Mouse (Mus musculus): ENCODE data around the gene Dlgap1.

Gene Dlgap1

DNA sequence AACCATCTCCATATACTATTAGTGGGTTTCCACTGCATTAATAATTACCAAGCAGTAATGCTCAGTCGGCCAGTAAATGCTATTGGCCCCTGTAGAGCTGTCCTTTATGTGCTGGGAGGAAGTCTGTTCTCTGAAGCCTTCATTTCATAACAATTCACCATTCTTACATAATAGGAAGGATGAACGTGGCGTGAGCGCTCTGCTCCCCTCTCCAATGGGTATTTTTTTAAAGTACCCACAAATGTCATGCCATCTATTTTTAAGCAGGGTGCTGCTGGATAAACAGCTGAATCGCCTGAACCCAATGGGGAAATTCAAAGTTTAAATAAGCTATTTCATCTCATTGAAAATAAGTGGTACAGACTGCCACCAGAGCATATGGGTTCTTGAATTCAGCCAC lies 602.0 kb downstream of the Dlgap1 start:
- no peak for TF ChIP-seq GATA4 (IDR thresholded peaks at IDR 0.05; ENCODE audit: insufficient replicate concordance, low read length)

DNA sequence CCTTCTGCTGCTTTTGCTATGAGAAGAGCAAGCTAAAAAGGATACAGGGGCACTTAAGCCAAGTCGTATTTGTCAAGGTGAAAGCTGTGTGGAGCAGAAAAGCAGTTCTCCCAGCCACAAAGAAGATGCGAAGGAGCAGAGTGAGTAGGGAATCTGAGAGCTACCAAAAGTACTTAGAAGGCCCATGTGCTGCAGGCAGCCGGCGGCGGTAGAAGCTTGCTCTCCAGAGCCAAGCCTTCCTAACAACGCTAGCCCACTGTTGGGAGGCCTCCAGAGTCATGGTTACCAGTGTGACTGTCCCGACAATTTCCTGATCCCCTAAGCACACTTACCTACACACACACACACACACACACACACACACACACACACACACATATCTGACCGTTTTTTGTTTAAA lies 614.2 kb downstream of the Dlgap1 start:
- no peak for TF ChIP-seq GATA4 (IDR thresholded peaks at IDR 0.05; ENCODE audit: insufficient replicate concordance, low read length)

DNA sequence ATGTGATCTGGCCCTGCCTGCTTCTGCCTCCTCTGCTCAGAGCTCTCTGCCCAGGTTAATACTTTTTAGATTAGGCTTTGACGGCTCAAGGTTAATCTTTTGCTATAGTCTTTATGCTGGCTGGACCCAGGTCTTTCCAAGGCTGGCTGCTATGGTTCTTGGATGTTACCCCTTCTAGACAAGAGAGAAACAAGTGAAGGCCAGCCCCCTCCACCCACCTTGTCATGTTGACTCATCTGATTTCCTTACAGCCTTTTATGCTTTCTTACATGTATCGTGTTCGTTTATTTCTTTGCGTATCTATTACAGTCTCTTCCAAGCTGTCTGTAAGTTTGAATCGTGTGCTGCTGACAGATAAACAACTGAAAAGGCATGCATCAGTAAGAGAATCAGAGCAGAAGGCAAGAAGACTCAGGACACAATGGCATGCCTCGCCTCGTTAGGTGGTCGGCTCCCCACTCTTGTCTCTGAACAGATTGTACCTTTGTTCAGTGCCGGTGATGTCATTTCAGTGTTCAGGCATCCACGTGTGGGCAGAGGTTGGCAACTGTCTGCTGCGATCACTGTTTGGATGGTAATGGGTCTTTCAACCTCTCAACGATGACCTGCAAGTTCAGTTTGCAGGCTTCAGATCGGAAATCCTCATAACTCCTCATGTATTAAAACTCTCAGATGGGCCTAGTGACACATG lies 618.0 kb downstream of the Dlgap1 start:
- TF ChIP-seq GATA4 (IDR thresholded peaks at IDR 0.05; ENCODE audit: insufficient replicate concordance, low read length), result no peak

DNA sequence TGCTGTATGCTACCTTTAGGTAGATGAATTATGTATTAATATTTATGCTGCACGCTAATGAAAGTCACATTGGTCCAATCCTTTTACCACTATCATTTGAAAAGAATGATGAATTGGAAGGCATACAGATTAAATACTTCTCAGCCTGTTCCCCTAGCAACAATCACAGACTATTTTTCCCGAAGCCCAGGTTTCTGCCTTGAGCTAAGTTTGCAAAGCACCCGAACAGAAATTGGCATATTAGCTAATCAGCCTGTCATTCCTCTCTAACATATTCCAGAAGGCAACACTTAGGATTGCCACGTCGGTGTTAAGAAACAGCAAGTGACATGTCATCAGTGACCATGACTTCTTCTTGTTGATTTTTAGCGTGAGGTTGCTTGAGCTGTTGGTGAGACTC lies 619.8 kb downstream of the Dlgap1 start:
- TF ChIP-seq GATA4 (IDR thresholded peaks at IDR 0.05; ENCODE audit: insufficient replicate concordance, low read length), result no peak

DNA sequence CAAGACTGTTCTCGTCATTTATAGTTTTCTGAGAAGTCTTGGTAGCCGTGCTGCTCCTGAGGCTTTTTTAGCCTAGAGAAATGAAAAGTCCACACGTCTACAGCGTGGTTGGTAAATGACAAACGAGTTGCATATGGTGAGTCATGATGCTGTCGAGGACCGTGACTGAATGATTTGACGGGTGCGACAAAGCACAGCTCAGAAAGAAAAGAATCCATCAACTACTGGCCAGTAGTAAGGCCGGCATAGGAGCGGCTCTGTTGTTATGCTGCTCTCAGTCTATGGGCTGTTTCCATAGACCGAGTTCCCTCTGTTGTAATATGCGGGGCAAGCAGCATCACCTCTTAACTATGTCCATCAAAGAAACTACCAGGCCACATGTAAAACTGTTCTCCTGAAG lies 620.3 kb downstream of the Dlgap1 start:
- TF ChIP-seq GATA4 (IDR thresholded peaks at IDR 0.05; ENCODE audit: insufficient replicate concordance, low read length), result no peak

DNA sequence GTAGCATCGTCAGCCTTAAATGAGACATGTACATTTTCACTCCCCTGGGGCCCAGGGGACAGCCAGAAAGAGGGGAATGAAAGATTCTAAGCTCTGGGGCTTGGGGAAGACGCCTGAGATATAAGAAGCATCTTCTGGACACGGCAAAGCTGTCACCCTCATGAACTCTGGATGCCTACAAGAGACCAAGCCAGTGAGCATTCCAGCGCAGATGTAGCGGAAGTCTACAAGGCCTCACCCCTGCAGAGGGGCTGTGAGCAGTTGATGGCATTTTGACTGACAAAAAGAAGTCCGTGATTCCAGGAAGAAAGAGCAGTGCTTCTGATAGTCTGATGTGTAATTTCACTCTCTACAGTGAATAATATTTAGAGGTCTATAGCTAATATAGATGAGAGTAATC lies 621.6 kb downstream of the Dlgap1 start:
- TF ChIP-seq GATA4 (IDR thresholded peaks at IDR 0.05; ENCODE audit: insufficient replicate concordance, low read length), result no peak

DNA sequence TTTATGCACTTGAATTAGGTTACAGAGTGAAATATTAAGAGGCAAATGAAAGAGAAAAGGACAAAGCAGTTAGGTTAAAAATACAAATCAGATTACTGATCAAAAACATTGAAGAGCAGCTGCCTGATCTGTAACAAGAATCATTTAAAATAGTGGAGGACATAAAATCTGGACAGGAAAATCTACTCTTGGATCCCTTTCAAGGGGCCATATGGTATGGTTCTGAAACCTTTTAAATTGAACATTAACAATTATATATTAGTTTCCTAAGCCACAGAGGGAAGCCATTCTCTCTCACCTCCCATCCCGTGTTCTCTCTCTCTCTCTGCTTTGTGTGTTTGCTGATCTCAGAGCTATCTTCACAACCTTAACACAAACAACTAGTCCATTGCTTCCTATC lies 625.4 kb downstream of the Dlgap1 start:
- no peak for TF ChIP-seq GATA4 (IDR thresholded peaks at IDR 0.05; ENCODE audit: insufficient replicate concordance, low read length)

DNA sequence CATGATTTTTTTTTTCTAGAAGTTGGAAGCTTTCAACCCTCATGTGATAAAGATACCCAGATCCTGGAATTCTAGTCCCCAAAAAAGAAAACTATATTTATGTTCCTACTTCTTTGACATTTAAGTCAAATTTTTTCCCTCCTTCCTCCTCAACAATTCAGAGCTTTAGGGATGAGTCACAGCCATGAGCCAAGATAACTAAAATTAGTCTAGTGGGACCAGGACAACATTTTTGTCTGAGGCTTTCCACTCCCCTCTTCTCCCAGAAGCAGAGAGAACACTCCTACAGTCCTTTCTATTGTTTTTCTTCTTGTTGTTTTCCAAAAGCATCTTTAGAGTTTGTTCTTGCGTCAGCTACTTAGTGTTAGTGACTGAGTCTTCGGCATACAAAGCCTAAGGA lies 627.5 kb downstream of the Dlgap1 start:
- TF ChIP-seq GATA4 (IDR thresholded peaks at IDR 0.05; ENCODE audit: insufficient replicate concordance, low read length), result no peak

DNA sequence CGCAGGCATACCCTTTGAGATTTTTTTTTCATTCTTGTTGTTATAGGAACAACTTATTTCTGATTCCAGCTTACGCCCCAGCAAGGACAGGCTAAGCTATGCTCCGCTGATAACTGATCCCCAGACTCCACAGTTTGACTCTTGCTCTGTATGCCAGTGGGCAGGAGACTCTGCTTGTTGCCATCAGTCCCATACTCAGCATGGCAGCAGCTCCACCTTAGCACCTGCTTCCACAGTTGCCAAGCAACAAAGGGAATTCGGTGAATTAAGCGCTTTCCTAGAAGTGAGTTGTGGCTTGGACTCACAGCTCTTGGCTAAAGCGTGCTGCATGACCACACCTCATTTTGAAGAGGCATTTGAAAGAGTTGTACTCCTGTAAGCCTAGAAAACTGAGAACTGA lies 631.6 kb downstream of the Dlgap1 start:
- TF ChIP-seq GATA4 (IDR thresholded peaks at IDR 0.05; ENCODE audit: insufficient replicate concordance, low read length), result no peak

DNA sequence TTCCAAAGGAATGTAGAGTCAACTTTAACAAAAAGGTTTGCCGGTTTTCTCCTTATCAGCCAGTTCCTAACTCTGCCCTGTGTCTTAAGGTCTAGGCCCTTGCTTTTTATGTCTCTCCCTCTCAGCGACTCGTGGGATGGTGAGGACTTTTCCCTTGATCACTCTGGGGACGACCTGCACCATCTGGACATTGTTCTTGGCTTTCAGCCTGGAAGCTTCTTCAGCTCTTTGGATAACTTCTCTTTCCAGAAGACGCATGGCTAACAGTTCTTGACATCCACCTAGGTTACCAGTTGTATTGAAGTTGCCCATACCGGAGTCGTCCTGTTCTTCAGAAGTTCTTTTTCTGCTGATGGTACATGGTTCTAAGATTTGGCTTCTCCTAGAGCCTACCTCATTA lies 633.2 kb downstream of the Dlgap1 start:
- no peak for TF ChIP-seq GATA4 (IDR thresholded peaks at IDR 0.05; ENCODE audit: insufficient replicate concordance, low read length)

DNA sequence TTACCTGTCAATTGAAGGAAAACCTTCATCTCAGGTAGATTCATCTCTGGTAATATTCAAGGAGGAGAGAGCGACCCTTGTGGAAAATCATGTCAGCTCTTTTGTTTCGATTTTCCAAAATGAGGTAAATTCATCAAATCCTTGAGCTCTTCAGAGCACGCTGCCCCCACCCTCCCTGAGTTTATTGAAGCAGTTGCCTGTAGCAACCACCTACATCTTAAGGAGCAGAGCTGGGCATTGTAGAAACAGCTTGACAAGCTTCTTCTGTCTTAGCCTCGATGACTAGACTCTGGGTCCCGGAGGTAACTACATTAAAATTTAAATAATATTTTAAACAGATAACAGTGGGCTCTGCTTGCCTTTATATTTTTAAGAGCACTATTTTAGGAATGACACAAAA lies 636.8 kb downstream of the Dlgap1 start:
- no peak for TF ChIP-seq GATA4 (IDR thresholded peaks at IDR 0.05; ENCODE audit: insufficient replicate concordance, low read length)

DNA sequence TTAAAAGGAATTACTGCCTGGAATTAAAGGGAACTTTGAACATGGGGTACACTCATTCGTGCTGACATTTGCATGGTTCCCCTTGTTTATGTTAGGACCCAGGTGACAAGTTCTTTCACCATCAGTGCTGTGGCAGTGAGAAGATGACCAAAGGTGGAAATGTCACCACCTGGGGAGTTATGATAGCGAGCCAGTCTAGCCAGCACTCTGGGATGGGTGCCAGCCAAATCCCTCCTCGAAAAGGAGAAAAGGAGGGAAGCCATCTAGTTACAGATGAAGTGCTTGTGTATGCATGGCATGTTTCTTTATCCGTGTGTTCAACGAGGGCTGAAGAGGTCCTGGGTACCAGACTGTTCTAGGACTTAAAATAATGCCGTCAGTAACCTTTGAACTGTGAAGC lies 643.3 kb downstream of the Dlgap1 start:
- TF ChIP-seq GATA4 (IDR thresholded peaks at IDR 0.05; ENCODE audit: insufficient replicate concordance, low read length), result no peak

DNA sequence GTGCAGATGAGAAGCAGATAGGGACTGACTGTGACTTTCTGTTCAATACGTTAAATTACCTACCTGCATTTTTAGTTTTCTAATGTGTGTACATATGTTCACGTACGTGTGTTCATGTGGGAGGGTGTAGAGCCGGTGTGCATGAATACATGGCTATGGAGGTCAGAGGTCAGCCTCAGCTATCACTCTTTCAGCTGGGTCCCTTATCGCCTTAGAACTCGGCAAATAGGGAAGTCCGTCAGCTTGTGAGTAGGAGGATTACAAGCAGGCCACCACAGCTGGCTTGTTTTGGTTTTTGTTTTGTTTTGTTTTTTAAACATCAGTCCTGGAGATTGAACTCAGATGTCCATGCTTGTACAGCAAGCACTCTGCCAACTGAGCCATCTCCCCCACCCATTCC lies 645.0 kb downstream of the Dlgap1 start:
- no peak for TF ChIP-seq GATA4 (IDR thresholded peaks at IDR 0.05; ENCODE audit: insufficient replicate concordance, low read length)

DNA sequence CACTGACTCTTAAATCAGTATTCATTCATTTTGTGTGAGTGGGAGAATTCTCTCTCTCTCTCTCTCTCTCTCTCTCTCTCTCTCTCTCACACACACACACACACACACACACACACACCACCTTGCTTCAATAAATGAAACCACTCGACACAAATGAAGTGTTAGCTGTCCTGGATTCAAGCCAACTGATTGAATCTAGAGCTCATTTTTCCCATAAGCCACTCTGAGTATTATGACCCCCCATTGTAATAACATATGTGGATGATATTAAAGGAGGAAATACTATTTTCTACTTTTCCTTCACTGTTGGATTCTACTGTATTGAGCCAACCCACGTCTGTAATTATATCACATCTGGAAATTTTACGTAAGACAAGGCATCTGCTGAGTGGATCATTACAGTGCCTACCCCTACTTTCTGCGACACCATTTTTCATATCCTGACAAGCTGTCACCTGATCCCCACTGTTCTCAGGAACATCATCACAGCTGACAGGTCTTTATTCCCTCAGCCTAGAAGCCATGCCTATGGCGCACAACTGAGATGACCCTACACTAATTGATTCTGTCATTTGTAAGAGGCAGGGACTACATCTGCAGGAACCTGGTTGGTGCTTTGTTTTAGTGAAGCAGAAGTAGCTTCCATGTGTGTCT lies 645.7 kb downstream of the Dlgap1 start:
- no peak for TF ChIP-seq GATA4 (IDR thresholded peaks at IDR 0.05; ENCODE audit: insufficient replicate concordance, low read length)

DNA sequence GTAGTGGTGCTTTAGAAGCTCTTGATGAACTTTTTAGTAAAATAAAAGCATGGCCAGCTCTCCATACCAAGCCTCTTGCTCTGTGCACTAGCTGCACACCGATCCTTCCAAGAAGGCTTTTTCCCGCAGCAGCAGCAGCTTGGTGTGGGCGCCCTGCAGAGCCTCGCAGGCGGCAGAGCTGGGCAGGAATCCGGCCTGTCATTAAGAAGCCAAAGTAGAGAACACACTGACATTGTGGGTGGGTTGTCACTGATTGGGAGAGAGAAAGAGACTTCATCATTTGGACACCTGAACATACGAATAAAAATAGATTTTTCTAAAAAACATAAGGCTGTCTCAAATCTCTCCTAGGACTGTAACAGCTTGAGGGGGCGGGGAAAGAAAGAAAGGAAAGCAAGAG lies 653.6 kb downstream of the Dlgap1 start:
- TF ChIP-seq GATA4 (IDR thresholded peaks at IDR 0.05; ENCODE audit: insufficient replicate concordance, low read length), result no peak

DNA sequence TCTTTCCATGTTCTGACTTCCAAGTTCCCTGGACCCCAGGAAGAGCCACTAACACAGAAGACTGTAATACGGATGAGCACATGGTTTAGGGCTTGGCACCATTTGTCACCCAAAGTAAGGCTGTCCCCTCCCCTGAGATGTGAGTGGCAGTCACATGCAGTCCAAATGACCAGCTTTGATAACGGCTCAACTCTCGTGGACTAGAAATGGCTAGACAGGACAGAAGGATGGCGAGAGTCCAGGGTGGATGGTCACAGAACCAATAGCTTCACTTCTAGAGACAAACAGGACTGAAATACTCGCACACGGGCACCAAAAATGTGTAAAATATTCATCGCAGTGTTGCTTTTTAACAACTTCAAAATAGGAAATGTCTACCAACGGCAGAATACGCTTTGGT lies 657.5 kb downstream of the Dlgap1 start:
- no peak for TF ChIP-seq GATA4 (IDR thresholded peaks at IDR 0.05; ENCODE audit: insufficient replicate concordance, low read length)

DNA sequence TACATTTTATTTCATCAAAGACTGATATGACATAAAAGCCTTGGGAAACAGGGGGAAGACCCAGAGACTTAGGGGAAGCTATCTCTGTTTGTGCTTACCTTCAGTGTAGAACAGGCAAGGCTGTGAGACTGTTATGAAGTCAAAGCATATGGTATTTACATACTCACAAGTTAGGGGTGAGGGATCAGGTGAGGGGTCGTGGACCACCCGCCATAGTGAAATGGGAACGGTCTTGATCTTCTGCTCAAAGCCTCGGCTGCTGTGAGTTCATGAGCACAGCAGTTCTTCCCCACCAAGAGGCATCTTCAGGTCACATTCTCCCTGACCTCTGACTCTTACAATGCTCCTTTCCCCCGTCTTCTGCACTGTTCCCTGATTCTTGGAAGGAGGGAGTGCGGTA lies 658.1 kb downstream of the Dlgap1 start:
- no peak for TF ChIP-seq GATA4 (IDR thresholded peaks at IDR 0.05; ENCODE audit: insufficient replicate concordance, low read length)
